Mouse (Mus musculus): Measurements from ENCODE around the gene Apol10b.
"Not testable (repeated sequence)": the region's sequence is repeated elsewhere in the genome, so short reads cannot be mapped to it uniquely, and the experiment has no call there.

Gene Apol10b

GRCm38 (mm10) chr15:77595961-77596360 is at the start of gene Apol10b:
TSS of gene Apol10b (minus strand) at chr15:77596125.
- DNase-seq (ENCODE audit: low spot score in 2 of 2) = no peak

- DNase-seq (ENCODE audit: low spot score in 2 of 2) = not testable (repeated sequence)
These were observed 47.3 kb upstream of the Apol10b start, which contains the start of gene Apol11b for GRCm38 (mm10) chr15:77643176-77643575. TSS of gene Apol11b (minus strand) at chr15:77643286.

- DNase-seq (ENCODE audit: low spot score in 2 of 2) = not testable (repeated sequence)
These were observed 33.9 kb upstream of the Apol10b start for GRCm38 (mm10) chr15:77629822-77630221.

- not testable (repeated sequence) for DNase-seq (ENCODE audit: low spot score in 2 of 2)
These were observed 32.7 kb upstream of the Apol10b start for GRCm38 (mm10) chr15:77628647-77629046.

DNA sequence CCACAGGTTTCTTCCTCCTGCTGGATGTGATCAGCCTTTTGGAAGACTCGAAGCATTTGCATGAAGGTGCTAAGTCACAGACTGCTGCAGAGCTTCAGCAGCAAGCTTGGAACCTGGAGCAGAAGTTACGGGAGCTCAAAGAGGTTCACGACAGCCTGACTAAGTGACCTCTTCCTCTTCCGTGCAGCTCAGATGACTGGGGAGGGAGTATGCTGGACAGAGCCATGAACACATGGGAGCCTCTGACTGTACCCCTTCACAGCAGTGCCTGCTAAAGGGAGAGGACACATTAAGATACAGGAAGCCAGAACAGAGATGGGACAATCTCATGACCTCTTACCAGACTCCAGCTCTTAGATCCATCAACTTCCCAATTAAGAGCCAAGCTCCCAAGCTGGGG is 30.5 kb upstream of the Apol10b start:
- not testable (repeated sequence) for DNase-seq (ENCODE audit: low spot score in 2 of 2)

DNA sequence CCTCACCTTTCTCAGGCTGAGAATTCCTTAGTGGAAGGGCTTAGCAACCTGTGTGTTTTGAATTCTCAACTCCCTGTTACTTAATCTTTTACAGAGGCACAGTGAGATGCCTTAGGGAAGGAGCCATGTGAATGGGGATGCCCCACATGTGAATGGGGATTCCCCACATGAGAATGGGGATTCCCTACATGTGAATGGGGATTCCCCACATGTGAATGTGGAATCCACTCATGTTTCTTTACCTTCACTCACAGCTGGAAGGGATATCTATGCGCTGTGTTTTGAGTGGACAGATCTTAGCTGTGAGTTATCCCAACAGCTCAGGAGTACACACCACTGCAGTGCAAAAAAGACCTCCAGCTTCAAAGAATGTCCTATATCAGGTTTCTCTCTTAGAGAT is 28.8 kb upstream of the Apol10b start:
- no peak for DNase-seq (ENCODE audit: low spot score in 2 of 2)

DNA sequence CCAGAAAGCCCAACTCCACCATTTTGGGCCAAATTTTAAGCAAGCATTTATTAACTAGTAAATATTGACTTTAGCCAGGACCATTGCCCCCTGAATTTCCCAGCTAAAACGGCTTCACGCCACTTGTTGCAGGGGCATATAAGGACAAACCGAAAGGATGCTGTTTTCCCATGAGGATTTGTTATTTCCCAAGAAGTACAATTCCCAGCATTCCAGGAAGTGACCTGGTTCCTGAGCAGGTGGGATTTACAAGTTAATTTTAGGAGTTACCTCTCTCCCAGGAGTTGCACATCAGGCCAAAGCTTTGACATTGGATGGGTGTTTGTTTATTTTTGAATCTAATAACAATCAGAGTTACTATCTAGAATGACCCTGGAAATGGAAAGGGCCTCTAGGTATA is 10.1 kb upstream of the Apol10b start:
- DNase-seq (ENCODE audit: low spot score in 2 of 2) = no peak

DNA sequence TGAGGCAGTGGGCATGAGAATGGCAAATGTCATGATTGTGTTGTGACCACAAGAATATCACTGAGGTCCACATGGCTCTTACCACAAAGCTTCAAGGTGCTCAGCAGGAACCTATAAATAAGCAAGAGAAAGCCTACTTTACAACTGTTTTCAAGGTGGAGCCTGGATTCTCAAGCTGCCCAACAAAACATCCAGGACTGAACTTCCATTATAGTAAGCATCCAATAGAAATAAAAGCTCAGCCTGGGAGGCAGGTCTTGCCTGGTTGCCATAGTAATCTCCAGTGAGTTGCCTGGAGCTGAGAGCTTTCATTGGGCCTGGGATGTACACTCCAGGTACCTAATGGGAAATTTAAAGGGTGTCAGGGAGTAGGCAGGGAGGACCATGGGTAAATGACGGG is 3.0 kb upstream of the Apol10b start, which contains the start of gene Gm36245:
Gene Gm36245 (plus strand): TSS at position 301 of the 400 bp plus-strand sequence.
- DNase-seq (ENCODE audit: low spot score in 2 of 2) = no peak

GRCm38 (mm10) chr15:77598429-77598828 is 2.5 kb upstream of the Apol10b start:
- no peak for DNase-seq (ENCODE audit: low spot score in 2 of 2)

DNA sequence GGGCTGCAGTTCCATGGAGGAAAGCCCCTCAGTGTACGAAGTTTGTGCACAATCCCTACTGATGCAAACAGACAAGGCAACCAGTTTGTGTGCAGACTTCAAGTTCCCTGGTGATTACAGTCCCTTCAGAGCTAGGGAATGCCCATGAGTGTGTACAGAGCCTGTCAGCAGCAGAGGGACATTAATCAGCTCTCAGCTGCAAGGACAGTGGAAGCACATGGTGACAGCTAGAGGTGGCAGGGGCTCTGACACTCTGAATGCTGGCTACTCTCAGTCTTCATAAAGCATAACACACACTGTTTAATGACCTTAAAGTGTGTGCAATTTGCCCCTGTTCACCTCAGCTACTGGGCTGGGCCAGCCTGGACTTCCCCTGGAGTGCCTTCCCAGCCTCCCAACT is 2.4 kb downstream of the Apol10b start:
- no peak for DNase-seq (ENCODE audit: low spot score in 2 of 2)

DNA sequence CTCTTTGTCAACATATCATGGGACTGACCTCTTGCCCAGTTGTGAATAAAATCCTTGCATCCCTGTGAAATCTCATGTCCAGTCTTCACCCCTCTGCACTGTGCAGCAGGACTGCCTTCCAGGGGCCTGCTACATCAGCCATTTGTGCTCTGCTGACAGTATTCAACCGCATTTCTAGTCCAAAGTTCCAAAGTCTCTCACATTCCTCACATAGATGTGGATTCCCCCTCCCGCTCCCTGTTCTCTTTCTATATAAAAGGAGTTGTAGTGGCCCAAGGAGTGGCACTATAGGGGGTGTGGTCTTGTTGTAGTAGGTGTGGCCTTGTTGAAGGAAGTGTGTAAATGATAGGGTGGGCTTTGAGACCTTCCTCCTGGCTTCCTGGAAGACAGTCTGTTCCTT is 5.0 kb downstream of the Apol10b start:
- no peak for DNase-seq (ENCODE audit: low spot score in 2 of 2)

- DNase-seq (ENCODE audit: low spot score in 2 of 2) = no peak
These were observed 6.9 kb downstream of the Apol10b start for GRCm38 (mm10) chr15:77588981-77589380.

- DNase-seq (ENCODE audit: low spot score in 2 of 2) = no peak
These were observed 8.9 kb downstream of the Apol10b start for GRCm38 (mm10) chr15:77587026-77587425.

DNA sequence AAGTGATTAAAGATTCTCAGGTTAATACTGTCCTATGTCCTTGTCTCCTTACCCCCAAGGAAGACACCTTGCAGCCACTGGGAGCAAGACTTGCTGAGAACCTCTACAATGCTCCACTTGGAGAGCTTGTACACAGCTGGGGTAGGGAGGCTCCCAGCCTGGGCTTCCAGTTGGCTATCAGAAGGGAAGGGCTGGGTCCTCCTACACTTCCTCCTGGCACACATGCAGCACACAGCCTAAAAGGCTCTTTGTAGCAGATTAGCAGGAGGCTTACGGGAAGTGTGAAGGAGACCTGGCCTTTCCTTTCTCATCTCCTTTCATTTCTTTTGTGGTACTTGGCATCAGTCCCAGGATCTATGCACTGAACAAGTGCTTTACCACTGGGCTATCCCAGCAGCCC is 14.2 kb downstream of the Apol10b start:
- peak in 1 of 2 experiments; percentile 24 for DNase-seq (ENCODE audit: low spot score in 2 of 2)

DNA sequence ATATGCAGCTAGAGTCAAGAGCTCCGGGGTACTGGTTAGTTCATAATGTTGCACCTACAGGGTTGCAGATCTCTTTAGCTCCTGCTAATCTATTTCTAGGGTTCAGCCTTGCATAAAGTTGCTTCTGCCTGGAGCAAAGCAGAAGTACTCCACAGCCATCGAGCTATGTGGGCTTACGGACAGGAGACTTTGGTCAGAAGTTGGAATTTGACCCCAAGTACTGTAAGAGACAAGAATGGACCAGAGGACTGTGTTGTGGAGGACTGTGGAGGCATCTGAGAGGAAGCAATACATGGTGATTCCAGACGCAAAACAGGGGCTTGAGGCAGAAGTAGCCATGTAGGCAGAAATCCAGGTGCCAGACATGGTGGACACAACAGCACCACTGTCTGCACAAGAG is 16.6 kb downstream of the Apol10b start:
- no peak for DNase-seq (ENCODE audit: low spot score in 2 of 2)

DNA sequence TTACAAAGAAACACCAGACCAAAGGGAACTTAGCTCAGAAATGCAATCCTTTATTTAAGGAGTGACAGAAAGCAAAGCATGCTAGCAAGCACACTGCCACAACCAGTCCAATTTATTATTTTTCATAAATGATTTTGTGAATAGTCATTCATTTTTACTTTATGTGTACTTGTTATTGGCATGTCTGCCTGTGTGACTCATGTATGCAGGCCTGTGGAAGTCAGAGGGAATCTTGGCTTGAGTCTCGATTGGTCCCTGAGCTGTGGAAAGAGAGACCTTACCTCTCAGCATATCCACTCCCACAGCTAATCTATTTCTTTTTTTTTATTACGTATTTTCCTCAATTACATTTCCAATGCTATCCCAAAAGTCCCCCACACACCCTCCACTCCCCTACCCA is 17.1 kb downstream of the Apol10b start:
- DNase-seq (ENCODE audit: low spot score in 2 of 2) = no peak

GRCm38 (mm10) chr15:77563219-77563618 is 32.7 kb downstream of the Apol10b start:
- DNase-seq (ENCODE audit: low spot score in 2 of 2) = no peak

DNA sequence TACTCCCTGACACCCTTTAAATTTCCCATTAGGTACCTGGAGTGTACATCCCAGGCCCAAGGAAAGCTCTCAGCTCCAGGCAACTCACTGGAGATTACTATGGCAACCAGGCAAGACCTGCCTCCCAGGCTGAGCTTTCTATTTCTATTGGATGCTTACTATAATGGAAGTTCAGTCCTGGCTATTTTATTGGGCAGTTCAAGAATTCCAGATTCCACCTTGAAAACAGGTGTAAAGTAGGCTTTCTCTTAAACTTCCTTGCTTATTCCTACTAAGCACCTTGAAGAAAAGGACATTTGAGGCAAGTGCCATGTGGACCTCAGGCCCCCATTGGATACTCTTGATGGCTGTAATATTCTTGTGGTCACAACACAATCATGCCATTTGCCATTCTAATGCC is 34.1 kb downstream of the Apol10b start, which contains the start of gene 1700025B11Rik:
Gene 1700025B11Rik (minus strand): TSS at position 101 of the 400 bp plus-strand sequence.
- DNase-seq (ENCODE audit: low spot score in 2 of 2) = no peak

GRCm38 (mm10) chr15:77539221-77539620 is 56.7 kb downstream of the Apol10b start:
- DNase-seq (ENCODE audit: low spot score in 2 of 2) = not testable (repeated sequence)

All from urinary bladder, postnatal 36 days (tissue).